Mouse (Mus musculus) adrenal gland, postnatal 25 days (tissue): ENCODE results near the gene Gon7. TPM values are rescaled to one million over a fixed set of nuclear protein-coding genes. Genes with fewer than 3 reads are reported as not detected.

ENCODE experiments used
- DNase-seq: peaks from one replicate; pipeline ENCODE4 v3.0.0; 2021; ENCODE audit warnings: mixed read lengths
- total RNA-seq: library from RNA; stranded (reverse); gene quantifications from 2 replicates; pipeline ENCODE4 v1.2.3, GENCODE M21; 2021

The Gon7 gene
- total RNA-seq, 1 experiment from 2014 or later: 14.7 TPM

DNA sequence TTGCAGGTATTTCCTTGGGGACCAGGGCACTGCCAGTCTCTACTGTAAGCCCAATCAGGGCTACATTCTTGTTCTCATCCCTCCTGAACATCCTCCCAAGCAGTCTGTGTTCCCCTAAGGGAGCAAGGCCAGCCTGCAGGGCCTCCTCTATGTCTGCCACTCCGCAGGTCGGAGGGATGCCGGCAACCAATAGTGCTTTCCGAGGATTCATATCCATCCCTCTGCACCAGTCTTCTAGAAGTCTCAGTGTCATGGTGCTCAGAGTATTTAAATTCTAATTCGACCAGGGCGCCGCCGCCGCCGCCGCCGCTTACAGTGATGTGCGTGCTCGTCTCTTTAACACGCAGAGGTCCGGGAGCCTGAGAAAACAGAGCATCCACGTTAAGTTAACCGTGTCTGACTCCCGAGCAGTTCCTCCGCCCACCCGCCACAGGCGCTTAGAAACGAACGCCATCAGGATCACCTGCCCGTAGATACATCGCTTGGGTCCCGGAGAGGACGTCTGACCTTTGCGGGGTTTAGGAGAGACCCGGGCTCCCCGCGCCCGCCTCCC is 14.5 kb downstream of the Gon7 start:
- no peak for DNase-seq

DNA sequence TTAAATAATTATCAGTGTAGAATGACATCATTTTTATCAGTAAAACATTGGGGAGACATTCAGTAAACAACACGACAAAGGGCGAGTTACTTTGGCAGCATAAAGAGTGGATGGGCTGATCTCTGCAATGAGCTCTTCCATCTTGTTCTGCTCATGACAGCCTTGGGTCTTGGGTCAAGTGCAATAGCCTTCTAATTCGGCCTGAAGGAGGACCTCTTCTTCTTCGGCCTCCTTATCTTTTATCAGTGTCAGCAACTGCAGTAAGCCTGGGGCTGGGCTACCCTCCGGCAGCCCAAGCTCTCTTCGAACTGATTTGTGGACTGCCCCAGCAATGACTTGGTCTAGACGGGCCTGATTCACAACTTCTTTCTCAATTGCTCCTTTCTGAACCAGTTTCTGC is 15.5 kb downstream of the Gon7 start:
- DNase-seq: no peak

DNA sequence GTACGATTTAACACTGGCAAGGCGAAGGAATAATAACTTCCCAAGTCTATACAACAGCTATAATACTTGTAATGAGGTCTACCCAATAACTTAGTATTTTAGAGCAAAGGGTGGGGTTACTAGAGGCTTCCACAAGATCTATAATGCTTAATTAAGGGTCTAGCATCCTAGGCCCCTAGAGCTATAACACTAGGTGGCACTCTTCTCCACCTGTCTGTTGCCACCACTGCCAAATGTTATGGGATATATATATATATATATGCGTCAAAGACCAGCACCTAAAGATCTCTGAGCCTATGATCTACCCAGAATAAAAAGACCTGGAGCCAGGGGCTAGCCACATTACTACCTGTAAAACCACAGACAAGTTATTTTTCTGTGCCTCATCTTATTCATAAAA is 17.3 kb downstream of the Gon7 start:
- DNase-seq: no peak

DNA sequence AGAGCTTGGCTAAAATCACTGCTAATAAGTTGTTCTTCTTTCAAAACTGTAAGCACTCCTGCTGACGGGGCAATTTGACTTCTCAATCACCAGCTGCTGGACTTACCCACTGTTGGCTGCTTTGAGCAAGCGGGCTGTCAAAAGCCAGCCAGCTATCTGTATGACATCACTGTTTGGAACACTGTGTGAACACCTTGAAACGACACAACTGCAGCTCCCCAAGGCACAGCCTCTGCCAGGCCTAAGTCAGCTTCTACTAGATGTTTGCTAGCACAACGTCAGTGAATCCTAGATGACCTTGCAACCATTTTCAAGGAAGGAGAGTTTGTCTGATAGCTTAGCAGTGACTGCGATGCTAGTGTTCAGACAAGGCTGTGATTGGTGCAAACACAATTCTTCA is 18.5 kb downstream of the Gon7 start:
- DNase-seq: no peak

DNA sequence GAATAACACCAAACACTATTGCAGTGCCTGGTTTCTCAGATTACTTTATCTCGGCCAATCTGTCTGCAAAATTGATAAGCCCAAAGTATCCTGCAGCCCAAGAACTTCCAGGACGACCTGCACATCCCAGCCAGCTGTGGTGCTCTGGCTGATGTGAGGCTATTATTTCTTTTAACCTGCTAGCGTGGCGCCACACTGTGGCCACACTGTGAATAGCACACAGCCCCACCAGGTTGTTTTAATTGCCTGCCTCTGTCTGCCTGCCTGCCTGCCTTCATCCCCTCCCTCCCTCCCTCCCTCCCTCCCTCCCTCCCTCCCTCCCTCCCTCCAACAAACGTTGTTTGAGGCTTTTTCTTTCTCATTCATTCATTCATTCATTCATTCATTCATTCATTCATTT is 24.2 kb downstream of the Gon7 start:
- peak; percentile 70 for DNase-seq

DNA sequence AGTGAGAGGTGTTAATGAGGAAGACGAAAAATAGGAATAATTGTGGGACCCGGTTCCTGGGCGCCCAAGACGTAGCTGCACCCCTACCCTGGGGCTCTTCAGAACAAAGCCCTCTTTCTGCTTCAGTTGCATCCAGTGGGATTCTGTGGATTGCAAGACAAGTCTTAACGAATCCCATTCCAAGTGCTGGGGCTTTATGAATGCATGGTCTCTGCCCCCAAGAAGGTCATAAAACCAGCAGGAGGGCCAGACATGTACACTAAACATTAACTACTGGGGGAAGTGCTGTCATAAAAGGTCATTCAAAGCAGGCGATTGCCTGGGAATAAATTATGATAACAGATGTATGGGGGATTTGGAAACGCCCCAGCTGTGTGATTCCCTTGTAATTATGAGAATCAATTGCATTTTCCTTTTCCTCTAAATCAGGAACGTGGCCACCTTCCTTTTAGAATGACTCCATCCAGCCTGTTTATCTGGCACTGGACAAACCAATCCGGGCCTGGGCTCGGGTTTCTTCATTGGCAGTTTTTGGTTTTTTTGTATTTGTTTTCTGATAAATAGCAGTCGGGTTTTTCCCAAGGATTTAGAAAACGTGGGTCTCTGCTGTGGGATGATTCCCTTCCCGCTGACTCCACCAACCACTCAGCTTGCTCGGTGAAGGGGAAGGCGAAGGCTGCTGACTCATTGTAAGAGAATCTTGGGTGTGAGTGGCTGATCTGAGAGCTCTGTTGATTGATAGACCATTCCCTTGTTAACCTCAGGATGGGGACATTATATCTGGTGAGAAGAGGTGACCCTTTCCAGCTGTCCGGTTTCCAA is 26.6 kb downstream of the Gon7 start:
- DNase-seq: peak; percentile 28

DNA sequence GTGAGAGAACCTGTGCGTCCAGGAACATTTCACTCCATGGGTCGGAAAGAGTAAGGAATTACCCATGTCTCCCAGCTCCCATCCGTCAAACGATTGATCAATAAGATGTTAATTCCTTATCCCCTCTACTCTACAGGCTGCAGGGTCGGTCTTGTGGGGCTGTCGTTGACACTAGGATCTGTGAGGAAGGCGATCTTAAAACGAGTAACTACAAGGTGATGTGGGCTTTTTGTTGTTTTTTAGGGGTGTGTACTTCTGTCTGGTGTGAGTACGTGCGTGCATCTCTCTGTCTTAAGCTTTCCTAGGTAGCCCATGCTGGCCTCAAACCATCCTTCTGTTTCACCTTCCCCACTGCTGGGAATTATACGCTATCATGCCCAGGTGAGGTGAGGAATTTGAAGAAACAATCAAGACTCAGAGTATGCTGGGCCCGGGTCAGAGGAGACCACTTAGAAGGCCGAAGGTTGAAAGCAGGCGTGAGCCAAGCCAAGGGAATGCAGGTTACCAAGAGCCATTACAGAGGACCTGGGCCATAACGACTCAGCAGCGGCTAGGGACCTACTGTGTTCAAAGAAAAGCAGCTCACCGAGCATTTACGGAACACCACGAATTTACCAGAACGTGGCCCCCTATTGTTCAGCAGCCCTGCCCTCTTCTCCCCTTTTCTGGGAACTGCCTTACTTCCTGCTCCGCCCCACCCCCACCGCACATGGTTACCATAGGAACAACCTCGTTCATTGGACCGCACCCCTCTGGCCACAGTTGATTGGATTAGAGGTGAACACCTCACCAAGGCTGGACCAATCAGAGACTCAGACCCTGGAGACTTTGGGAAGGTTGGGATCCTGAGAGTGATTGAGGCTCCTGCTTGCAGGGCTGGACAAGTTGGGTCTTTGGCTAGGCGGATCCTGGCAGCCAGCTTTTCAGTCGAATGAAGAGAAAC is 27.5 kb downstream of the Gon7 start:
- DNase-seq: peak; percentile 62

DNA sequence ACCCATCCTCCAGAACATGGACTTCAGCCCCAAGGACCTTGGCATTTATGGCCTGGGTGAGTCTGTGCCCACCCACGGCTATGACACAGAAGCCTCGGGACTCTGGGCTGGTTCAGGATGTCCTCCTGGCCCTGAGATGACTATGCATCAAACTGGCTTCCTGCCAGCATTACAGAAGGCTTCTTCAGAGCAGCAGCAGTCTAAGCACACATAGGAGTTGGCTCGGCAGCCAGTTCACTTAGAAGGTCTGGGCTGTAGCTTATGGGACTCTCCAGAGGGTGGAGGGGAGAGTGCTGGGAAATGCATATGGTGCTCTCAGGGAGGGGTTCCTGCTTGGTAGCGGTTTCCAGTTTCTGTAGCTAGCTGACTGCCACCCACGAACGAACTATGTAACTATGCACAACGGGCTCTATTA is 31.8 kb downstream of the Gon7 start:
- peak; percentile 49 for DNase-seq

DNA sequence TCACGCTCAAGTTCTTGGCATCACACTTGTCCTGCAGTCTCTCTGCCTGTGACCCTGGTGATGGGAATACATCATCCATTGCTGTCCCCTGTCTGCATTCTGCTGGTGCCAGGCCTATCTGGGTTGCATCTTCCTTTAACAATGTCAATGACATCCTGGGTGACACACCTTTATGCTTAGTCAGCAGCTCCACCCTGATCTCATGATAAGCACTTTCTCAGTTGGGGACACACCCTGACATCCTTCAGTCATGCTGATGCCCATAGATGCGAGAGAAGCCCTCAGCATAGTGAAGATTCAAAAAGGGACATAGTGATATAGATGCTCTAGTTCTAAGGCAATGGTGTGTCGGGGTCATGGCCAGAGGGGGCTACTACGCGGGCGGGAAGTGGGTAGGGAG is 32.5 kb downstream of the Gon7 start:
- DNase-seq: no peak

DNA sequence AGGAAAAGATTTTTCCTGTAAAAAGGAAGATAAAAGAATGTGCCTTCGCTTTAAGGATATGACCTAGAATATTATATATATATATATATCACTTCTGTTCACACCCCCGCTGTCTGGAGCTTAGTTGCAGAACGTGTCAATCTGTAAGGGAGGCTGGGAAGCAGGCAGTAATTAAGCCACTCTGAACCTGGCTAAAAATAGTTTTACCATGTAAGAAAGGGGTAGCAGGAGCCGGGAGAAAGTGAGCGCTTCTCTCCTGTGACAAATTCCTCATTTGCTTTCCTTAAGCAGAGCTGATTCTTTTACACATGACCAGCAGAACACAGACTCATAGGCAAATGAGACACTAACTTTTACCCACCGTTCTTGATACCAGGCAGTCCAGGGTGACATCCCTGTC is 33.7 kb downstream of the Gon7 start:
- no peak for DNase-seq

DNA sequence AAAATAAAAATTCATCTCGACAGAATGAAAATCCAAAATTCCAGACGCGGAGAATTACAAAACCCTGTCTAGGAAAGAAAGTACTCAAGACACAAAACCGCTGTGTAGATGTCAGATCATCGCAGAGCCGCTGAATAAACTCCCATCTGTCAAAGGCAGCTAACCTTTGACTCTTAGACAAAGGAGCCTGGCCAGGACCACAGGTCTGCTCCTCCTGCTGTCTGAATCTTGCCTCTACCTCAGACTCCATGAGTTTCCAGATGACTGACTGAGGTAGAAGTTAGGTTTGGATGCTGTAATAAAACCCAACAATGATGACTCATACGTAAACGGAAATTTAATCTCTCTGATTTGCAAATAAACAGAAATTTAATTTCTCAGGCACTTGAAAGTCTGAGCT is 34.6 kb downstream of the Gon7 start:
- DNase-seq: no peak

DNA sequence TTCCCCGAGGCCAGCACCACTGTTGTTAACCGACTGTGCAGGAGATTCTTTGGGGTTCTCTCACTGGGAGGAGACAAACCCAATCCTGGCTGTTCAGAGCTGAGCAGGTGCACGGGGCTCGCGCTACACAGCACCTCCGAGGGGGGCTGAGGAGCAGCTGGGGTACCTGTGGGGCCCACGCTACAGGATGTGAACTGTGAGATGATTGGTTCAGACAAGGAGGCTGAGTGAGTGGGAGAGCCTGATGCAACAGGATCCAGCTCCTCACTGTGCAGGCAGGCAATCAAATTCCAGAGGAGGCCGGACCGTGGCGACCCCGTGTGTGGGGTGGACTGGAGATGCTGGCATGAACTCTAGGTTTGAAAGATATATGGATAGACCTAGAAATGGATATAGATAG is 35.2 kb downstream of the Gon7 start:
- no peak for DNase-seq

DNA sequence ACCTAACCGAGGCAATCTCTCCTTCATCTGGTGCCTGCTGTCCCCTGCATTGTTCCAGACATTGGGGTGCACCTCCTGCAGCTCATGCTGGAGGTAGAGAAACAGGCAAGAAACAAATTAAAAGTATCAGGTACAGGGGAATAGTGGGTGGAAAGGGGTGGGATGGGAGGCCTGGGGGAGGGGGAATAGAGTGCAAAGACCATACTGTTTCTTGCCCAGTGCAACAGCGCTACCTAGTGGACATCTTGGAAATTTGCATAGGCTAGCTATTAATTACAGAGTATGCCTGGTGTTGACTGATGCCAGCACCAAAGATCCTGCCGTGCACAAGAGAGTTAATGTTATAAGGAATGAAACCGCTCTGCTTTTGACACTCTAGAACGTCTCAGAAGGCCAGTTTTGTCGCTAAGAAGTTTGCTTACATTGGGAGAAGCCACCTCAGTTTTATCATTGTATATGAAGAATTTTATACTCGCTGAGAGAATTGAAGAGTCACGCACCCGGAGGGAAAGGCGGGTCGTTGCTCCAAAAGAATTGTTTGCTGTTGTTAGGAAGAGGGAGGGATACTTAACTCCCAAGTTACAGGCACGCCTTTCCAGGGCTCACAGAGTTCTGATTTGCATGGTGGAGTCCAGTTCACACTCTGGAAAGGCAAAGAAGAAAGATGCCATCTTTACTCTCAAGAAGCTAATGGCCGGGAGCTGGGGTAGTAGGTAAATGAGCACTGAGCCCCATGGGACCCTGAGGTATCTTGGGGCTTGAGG is 37.9 kb downstream of the Gon7 start:
- no peak for DNase-seq

DNA sequence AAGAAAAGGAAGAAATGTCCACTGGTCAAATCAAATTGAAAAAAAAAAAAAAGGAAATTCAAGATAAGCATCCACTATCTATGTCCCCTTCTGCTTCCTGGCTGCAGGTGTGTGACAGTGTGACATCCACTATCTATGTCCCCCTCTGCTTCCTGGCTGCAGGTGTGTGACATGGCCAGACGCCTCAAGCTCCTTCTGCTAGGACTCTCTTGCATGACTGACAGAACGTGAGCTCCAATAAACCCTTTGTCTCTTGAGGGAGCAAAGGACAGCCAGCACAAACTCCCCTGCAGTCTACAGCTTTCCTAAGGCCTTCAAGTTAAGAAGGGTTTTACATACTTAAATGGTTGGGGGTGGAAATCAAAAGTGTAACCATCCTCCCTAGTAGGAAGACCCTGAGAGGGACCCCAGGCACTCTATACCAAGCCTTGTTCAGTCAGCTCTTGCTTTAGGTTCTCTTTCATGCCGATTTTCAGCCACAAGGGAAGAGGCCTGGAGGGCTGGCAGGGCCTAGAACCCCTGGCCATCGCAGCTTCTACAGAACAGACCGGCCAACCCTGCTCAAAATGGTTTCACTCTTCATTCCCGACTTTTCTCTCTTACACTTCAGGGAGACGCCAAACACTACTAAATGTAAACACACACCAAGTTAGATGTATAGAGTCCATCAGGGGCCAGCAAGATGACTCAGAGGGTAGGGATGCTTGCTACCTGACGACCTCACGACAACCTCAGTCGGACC is 42.8 kb downstream of the Gon7 start:
- DNase-seq: no peak

DNA sequence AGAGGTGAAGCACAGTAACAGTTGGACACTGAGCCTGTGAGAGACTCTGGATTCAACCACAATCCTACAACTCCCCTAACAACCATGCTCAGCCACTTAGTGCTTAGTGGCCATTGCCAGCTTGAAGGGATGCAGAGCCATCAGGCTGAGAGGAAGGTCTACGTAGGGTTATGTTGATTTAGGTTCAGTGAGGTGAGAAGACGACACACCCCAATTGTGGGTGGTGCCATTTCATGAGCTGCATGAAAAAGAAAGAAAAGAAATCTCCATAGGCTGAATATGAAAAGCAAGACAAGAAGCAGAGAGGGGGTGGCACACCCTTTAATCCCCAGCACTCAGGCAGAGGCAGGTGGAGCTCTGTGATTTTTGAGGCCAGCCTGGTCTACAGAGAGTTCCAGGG is 43.5 kb downstream of the Gon7 start:
- no peak for DNase-seq

DNA sequence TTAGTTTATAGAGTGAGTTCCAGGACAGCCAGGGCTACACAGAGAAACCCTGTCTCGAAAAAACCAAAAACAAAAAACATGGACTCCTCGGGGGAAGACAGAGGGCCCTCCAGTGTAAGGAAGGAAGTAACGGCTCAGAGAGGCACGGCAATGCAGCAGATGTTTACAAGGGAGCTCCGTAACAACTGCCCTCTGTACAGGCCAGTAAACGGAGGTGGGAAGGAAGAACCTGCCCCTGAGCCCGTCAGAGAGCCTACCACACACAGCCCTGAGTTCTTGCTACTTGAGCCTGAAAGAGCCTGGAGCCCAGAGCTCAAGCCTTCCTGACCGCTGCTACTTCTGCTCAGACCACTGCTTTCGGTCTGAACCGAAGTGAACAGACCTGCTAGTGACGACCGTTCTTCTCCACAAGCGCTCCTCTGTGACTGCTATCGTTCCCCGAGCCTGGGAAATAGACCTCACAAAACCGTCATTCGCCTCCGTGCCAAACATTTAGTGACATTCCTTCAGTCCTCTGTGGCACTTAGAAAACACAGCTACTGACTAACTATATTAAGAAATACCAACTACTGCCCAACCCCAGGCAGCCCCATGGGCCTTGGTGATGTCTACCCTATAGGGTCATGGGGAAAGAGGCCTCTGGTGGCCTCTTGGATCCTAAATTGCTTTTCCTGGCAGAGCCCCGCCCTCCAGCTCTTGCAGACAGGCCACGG is 44.3 kb downstream of the Gon7 start:
- no peak for DNase-seq

DNA sequence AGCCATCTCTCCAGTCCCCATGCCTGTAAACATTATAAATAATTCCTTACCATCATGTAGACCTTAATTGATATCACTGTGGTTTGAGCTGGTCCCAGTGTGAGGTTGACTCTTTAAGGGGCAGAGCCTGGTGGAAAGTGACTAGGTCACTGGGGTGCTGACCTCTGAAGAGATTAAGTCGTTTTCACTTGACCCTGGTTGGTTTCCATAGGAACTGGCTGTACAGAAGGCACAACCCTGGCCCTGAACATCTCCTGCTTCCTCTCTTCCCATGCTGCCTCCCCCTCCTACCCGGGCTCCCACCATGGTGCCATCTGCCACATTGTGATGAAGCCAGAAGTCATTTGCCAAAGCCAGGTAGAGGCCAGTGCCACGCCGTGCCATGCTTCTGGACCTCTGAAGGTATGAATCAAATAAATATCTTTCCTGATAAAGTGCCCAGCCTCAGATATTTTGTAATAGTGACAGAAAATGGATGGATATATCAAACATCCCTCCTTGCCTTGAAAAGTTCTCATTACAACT is 46.7 kb downstream of the Gon7 start:
- no peak for DNase-seq

DNA sequence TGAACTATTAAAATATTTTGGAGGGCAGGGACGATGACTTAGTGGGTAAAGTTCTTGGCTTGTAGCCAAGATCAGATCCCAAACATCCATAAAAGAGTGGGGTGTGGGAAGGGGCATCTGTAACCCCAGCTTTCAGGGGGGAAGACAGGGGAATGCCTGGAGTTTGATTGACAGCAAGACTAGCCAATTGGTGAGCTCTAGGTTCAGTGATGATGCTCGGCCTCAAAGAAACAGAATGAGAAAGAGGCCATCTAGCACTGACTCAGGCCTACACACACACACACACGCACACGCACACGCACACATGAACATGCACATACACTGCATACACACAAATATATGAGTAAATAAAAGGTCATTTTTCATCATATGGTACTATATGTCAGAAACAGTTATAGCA is 47.7 kb downstream of the Gon7 start:
- no peak for DNase-seq

DNA sequence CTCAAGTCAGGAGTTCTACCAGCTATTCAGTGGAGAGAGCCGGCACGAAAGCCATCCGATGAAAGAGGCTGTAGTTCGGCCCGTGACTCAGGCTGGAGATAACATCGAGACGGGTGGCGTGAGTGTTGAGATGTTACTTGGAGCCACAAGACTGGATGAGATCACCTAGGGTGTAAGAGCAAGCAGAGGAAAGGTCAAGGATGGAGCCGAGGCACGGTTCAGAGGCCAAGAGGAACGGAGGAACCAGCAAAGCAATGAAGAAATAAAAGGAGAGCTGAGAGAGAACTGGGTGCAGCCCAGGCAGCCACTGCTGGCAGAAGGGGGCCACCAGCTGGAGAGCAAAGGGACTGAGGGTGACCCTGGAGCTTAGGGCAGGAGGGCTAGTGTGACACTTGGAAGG is 49.4 kb downstream of the Gon7 start:
- peak; percentile 39 for DNase-seq

DNA sequence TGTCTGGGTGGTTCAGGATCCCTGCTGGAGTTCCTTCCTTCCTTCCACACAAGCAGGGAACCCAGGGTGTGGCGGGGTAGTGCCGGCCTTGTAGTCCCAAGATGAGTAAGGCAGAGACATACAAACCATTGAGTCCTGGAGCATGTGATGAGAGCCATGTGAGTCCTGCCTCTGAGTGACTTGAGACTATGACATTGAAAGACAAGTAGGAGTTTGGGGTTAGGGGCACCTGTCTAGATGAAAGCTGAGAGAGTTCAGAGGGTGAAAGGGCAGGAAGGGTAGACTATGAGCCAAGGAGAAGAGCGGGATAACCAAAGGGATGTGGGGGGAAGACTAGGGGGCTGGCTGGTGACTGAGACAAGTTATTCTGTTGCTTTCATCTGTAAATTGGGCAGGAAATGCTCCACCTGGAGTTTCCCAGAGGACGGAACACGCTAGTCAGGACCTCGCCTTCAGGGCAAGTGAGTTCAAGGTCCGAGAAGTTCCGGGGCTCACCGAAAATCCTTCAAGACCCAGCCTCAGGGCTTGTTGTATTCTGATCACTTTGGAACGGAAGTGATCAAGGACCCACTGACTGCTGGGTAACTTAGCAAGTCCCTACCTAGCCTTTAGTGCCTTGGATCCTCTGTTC is 50.7 kb downstream of the Gon7 start:
- DNase-seq: no peak
